Mouse (Mus musculus) lung, adult 2 months (tissue): ENCODE measurements around the gene Chd2.

Source experiments
- CTCF ChIP-seq: fragments of 200-500 bp; IDR thresholded peaks from 2 replicates; pipeline ENCODE4 v1.5.1; 2011; ENCODE audit warnings: mild to moderate bottlenecking, low read length, control low read depth; ENCODE audit not compliant: insufficient read depth
- POLR2A ChIP-seq: fragments of 200-500 bp; IDR thresholded peaks from 2 replicates; pipeline ENCODE4 v1.6.1; 2011; ENCODE audit warnings: low read depth, mild to moderate bottlenecking, control low read depth, low read length, borderline replicate concordance; ENCODE audit errors: extremely low read depth

GRCm38 (mm10) chr7:73507491-73507890 is 34.1 kb downstream of the Chd2 start:
- no peak for TF ChIP-seq CTCF
- TF ChIP-seq POLR2A, result no peak
